Mouse (Mus musculus): ENCODE data around the gene 1700030K09Rik.

The 1700030K09Rik gene

DNA sequence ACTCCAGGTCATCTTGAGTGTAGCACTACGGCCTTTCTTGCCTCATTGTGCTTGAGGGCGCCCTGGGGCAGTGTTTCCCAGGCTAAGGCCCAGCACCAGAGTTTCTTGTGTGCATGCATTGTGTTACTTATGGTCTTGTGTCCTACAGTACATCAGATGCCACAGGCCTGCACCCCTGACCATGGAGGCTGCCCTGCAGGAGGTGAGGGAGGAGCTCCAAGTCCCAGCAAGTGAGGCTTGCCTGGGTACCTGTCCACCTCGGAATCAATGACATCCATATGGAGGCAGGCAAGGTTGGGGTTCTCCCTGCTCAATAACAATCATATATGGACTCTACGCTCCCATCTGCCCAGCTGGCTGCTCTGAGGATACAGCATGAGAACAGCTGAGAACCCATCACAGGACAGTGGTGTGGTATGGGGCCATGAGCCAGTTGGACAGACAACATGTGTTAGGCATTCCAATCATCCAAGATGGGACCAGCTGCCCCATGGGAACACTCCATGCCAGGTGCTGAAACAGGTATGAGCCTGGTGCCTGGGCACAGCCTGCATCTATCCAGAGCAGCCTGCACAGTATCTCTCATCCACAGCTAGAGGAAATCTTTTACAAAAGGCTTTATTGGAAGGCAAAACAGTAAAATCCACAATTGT, 16.3 kb downstream of the 1700030K09Rik start:
- DNase-seq (ENCODE audit: low spot score in 2 of 2), result no peak

DNA sequence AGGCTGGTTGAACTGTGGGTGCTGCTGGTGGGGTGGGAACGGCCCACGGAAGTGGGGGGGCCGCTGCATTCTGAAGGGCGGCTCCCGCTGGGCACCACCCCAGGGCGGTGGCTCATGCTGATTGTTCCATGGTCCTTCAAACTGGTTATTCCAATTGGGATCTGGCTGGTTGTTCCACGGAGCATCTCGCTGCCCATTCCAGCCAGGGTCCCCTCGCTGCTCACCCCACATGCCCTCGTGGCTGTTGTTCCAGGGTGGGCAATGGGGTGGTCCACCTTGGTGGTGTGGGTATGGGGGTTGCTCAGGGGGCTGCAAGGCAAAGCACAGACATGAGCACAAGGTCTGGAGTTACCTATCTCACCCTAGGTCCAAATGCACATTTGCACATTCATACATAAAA, 20.5 kb downstream of the 1700030K09Rik start:
- DNase-seq (ENCODE audit: low spot score in 2 of 2), result no peak

DNA sequence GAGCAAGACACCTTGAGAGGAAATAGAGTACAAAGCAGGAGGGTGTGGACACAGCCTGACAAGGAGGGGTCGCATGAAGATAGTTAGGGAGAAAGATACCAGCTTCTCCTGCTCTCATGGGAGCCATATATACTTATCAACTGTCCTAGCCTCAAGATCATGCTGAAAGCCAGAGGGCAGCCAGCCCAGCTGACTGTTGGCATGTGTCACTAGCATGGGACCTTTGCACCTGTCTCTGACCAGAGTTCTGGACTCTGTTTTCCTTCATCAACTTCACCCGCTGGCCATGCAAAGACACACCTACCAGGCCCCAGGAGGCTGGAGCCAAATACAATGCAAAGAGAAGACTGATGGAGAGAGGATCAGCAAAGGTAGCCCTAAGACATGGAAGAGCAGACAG, 25.6 kb downstream of the 1700030K09Rik start:
- DNase-seq (ENCODE audit: low spot score in 2 of 2), result no peak

DNA sequence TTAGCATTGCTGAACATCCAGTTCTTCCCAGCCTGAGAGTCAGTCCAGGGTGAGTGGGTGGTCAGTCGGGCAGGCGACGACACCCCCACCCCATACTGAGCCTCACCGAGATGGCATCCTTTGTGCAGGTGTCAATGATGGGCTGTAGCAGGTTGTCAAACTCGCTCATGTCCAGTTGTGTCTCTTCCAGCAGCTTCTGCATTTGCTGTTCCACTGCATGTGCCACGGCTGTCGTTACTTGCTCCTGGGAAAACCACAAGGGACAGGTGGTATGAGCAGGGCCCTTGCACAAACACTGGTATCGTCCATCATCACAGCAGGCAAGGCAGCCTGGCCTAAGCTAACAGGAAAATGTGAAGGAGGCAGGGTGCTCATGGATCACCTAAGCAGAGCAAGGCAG, 26.3 kb downstream of the 1700030K09Rik start:
- DNase-seq (ENCODE audit: low spot score in 2 of 2), result no peak

DNA sequence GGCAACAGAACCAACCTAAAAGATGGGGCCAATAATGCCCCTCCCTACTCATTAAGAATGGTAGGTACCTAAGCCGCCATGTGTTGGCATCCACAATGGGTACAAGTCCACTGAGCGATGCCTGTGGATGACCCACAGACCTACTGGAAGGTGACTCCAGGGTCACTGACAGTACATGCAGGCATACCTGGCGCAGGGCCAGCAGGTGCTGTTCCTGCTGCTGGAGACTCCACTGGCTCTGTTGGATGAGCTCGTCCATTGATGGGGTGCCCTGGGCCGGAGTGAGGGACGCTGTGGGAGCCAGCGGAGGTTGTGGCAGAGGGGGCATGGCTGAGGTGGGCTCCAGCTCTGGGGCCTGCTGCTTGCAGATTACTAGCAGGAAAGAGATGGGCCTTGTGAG, 27.0 kb downstream of the 1700030K09Rik start:
- no peak for DNase-seq (ENCODE audit: low spot score in 2 of 2)

DNA sequence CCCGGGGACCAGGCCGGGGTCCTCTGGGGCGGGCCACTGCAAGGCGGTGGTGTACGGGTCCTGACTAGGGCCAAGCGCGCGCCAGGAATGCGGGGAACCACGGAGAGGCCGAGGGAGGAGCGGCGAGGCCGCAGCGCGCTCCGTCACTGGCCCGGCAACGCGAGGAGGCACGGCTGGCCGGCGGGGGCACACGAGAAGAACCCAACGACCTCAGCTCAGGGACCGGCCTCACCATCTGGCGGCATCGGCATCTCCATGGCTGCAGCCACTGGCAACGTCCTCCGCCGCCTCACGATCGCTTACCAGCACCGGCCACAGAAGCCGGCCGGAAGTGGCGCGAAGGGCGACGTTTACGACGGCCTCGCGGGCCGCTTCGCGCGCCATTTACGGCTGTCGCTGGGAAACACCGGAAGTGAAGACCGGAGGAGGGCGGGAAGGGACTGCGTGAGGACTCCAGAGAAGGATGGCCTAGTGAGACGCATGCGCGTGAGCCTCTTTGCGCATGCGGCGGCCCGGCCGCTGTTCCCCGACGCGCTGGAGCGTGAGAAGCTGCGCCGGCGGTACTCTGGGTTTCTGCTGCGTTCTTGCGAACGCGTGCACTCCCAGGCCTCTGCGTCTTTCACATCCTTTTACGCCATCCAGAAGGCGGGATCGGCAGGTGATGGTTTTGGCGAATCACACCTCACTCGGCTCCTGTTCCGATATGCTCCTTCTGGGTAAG, 31.3 kb downstream of the 1700030K09Rik start, which contains the start of gene Cherp:
Cherp (minus strand) TSS at position 401 of the 721 bp plus-strand sequence.
- peak; percentile 97 to 98 for DNase-seq (ENCODE audit: low spot score in 2 of 2)

DNA sequence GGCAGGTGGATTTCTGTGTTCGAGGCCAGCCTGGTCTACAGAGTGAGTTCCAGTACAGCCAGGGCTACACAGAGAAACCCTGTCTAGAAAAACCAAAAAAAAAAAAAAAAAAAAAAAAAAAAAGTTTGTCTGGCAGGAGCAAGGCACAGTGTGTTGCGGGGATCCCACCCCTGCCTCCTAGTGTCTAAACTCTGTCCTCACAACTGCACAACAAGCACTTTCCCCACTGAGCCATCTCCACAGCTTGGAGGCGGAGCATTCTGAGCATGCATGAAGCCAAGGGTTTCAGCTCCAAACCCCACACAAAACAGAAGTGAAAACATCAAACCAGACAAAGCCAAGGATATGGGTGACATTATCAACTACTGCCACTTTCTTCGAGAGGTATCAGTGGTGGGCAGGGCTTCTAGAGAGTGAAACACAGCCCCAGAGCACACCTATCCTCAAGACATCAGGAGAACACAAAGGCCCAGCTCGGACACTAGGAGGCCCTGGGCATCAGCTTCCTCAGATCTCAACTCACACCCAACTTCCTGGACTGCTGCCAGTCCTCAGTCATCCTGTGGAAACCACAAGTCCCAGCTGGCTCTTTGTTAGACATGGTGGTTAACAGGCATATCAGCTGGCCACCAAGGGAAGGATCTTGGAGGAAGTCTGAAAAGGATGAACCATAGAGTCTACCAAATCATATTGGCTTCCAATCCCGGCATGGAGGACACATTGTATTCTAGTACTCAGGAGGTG, 41.9 kb downstream of the 1700030K09Rik start:
- DNase-seq (ENCODE audit: low spot score in 2 of 2), result no peak

DNA sequence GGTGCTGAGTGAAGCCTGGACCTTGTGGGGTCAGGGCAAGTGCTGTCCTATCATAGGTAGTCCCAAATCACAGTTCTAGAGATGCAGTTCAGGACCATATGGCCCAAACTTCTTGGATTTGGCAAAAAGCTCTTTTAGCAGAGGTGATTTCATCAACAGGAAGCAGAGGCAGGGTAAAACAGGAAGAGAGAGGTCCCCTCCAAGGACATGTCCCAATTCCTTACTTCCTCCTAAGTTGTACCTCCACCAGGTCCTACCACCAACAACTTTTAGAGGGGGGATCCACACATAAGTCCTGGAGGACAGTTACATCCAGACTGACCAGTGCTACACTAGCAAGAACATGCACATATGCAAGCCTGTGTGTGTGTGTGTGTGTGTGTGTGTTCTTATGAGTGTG, 43.3 kb downstream of the 1700030K09Rik start:
- no peak for DNase-seq (ENCODE audit: low spot score in 2 of 2)

DNA sequence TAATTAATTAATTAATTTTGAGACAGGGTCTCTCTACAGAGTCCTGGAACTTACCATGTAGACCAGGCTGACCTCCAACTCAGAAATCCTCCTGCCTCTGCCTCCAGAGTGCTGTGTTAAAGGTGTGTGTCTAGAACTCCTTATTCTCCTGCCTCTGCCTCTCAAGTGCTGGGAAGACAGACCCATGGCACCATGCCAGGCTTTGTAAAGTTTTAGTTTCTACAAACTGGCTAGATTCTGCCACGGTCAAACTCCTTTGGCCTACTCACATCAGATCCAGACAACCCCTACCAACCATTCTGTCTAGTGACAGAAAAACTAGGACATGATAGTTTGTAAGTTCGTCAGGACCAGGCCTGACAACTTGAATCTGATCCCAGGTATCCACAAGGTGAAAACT, 47.3 kb downstream of the 1700030K09Rik start:
- DNase-seq (ENCODE audit: low spot score in 2 of 2), result no peak

DNA sequence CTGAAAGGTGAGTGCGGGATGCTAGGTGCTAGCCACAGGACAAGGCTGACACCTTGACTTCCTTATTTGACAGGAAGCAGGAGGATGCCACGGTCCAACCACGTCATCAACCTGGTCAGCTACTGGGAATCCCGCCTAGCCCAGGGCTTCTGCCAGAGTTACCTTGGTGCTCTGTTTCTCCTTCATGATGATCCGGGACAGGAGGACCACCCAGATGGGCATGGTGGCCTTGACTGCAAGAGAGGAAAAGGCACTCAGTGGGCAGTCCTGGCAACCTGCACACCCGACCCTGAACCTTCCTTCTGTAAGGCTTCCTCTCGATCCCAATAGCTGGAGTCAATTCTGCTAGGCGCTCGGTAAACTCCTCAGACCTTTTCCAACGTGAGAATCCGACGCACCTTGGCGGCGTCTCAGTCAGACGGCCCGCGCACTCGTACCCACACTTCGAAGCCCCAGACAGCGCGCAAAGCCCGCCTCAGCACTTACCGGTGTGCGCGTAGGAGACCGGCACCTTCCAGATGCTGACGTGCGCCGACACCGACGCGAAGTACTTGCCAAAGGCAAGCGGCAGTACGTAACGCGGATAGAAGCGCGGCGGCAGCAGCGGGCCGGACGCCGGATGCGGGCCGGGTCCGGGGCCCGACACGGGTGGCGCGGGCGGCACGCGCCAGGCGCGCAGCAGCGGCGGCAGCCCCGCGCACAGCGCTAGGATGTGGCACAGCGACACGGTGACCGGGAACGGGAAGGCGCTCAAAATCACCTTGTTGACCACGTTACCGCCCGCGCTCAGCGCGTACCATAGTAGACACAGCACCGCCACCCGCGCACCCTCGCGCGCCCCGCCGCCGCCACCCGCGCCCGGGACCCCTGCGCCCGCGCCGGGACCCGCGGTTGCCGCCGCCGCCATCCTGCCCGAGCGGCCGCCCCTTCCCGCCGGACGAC, 48.3 kb downstream of the 1700030K09Rik start, which contains the start of gene Slc35e1:
Slc35e1 (minus strand) TSS at position 935 of the 942 bp plus-strand sequence.
- peak in 1 of 2 experiments; percentile 42 for DNase-seq (ENCODE audit: low spot score in 2 of 2)

DNA sequence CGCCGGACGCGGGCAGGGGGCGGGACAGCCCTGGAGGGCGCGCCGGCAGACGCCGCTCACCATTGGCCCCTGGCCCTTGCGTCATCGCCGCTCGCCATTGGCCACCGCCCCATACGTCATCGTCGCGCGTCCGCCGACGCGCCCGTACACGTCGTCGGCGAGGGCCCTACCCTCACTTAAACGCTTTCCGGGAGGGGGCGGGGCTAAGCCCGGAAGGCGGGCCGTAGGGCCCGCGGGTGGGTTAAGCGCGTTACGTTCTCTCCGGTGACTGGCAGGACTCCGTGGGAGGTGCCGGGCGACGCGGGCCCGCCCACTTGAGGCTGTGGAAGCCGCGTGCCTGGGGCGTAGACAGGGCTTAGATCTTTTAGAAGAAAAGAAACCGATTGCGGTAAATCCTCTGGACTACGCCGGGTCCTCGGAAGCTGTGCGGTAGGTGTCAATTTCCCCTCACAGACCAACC, 49.0 kb downstream of the 1700030K09Rik start:
- peak; percentile 98 to 99 for DNase-seq (ENCODE audit: low spot score in 2 of 2)

DNA sequence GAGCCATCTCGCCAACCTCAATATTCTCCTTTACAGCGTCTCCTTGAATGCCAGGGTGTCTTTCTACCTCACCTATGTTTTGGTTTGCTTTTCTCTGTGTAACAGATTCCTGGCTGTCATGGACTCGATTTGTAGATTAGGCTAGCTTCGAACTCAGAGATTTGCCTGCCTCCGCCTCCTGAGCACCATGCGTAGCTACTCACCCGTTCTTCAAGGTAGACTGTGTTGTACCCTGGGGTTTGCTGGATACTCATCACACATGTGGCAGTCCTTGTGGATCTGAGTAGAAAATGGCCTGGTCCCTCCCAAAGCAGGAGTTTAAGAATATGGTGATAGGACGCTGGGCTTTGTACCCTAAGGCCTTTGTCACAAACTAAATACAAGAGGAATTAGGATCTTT, 49.7 kb downstream of the 1700030K09Rik start:
- DNase-seq (ENCODE audit: low spot score in 2 of 2), result no peak

DNA sequence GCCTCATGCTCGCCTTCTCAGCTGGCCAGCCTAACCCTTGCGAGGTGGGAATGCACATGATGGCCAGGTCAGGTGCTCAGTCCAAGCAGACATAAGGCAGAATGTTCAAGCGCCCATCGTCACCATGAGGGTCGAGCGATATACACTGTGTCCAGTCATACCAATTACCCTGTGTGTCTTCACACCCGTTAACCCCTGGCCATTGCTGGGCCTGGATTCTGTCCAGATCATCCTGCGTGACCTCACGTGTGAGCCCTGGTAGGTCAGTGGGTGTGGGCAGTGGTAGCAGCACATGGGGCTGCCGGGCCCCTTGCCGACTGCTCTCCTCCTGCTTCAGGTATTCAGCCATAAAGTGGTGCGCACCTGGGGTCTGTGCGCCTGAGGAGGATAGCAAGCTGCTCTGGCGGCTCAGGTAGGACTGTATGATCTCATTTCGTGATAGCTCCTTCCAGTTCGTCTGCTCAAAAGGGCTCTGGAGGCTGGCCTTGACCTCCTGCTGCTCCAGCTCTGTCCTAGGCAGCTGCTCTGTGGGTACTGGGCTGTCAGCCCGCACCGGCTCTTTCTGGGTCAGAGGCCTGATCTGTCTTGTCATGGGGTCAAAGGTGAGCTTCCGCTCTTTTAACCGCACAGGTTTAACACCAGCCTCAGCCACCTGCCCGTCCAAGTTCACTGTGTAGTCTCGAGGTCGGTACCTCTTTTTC, 51.9 kb downstream of the 1700030K09Rik start:
- DNase-seq (ENCODE audit: low spot score in 2 of 2), result no peak

DNA sequence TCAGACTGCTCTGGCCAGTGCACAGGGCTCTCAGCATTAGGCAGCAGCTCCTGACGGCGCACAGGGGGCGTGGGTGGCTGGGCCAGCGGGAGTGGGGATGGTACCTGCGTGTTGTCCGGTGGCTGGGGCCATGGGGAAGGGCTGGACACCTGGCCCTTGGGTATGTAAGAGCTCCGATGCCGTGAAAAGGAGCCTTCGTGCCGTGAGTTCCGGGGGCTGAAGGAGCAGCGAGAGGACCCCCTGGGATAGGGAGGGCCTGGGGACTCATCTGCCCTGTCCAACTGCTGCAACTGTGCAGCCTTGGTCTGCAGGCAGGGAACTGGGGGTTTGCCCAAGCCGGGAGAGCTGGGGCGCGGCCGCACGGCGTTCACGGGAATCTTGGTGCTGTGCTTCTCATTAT, 52.5 kb downstream of the 1700030K09Rik start:
- DNase-seq (ENCODE audit: low spot score in 2 of 2), result no peak

DNA sequence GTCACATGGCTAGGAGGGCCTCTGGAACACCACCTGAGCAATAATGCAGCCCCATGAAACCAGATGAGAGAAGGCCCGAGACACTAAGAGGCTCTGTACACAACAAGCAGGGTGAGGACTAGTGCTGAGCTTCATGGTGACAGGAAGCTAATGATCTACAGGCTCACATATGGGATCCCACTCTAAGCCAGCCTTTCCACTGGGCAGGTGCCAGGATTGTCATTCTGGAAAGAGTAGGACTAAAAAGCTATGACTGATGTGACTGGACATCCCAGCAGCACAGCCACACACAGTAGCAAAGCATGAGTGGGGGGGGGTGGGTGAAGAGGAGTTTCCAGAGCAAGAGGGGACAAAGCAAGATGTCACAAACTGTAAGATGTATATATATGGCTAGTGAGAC, 54.2 kb downstream of the 1700030K09Rik start:
- DNase-seq (ENCODE audit: low spot score in 2 of 2), result no peak

DNA sequence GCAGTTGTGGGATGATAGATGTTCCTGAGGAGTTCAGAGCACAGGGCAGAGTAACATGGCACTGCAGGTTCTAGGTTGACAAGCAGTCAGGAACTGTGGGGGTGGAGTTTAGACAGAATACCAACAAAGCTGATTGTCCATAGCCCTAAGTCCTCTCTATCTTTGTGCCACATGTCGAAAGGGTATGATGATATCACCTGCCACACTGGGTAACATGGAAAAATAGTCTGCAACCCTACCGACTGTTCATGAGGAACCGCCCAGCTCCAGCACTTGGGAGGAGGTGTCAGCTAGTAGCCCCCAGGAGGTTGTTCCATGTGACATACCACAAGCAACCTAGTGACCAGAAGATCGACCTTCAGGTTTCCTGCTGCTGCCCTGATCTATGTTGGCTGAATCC, 54.8 kb downstream of the 1700030K09Rik start:
- DNase-seq (ENCODE audit: low spot score in 2 of 2), result no peak

DNA sequence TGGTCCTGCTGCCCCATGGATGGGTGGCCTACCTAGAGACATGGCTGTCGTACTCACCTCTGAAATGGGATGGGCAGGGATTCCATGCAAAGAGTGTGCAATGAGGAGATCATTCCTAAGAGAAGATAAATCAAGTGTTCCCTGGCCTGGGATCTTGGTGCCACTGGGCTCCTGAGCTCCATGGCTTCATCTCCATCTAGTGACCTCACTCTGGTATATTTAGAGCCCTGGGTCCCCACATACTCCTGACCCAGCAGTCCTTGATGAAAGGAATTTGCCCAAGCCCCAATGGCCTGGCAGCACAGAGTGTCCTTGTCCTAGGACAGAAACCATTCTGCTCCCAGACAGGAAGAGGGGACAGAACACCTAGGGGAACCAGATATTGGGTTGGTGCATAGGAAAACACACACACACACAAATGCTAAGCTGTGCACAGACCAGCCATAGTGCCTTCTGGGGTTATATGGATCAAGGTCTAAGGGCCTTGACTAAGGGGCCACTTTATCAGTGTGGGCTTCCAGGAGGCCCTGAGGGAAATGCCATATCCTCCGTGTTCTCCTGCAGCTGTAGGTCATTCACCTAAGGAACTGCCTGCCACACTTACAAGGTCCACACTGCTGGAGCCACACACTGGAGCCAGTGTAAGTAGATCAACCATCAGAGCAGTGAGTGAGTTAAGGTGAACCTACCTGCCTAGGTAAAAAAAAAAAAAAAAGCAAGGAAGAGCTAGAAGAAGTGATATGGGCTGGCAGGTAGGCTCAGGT, 56.0 kb downstream of the 1700030K09Rik start:
- DNase-seq (ENCODE audit: low spot score in 2 of 2), result no peak

DNA sequence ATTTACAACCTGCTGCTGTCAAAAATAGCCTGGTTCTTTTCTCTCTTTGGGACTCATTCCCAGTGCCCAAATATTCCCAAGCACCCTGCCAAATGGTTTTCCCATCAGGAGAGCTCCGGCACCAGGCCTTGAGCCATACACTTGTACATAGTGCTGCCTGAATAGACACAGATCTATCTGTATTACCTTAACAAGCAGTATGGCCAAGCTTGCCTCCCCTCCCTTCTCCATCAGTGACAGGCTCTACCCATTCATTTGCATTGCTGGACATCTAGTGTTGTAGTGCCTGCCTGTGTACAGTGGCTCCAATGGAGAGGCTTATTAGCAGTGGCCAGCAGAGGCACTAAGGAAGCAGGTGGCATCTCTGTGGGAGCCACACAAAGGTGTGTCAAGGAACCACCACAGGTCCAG, 56.8 kb downstream of the 1700030K09Rik start:
- no peak for DNase-seq (ENCODE audit: low spot score in 2 of 2)

DNA sequence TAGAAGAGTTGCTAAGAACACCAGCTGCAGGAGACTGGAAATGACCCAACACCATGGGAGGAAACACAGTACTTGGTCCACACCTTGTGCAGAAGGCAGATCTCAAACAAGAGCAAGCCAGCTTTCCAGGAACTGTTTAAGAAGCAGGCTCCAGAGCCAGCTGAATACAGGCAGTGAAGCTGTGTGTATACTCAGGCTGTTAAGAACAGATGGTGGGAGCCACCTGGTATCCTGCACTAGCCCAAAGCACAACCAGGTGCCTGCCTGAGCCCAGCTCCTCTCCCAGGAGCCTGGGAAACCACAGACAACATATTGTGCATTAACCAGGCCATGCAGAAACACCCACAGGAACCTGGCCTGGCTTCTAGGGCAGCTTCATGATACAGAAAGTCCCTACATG, 60.5 kb downstream of the 1700030K09Rik start:
- peak; percentile 48 to 49 for DNase-seq (ENCODE audit: low spot score in 2 of 2)

All from right cerebral cortex, postnatal 36 days (tissue).